Mouse (Mus musculus): Measurements from ENCODE around the gene Kpna3.
A peak's percentile ranks its signal among the peaks of the same experiment; 100 is the strongest.
"Not testable (repeated sequence)": the region's sequence is repeated elsewhere in the genome, so short reads cannot be mapped to it uniquely, and the experiment has no call there.

The Kpna3 gene

GRCm38 (mm10) chr14:61439661-61440559, at the start of gene Kpna3:
Gene Kpna3 (minus strand): TSS chr14:61439874.
- peak; percentile 88 for DNase-seq (ENCODE audit: extremely low read depth, low read depth)

GRCm38 (mm10) chr14:61460365-61460764, 20.7 kb upstream of the Kpna3 start:
- DNase-seq (ENCODE audit: extremely low read depth, low read depth): no peak

- DNase-seq (ENCODE audit: extremely low read depth, low read depth): no peak
Observed at GRCm38 (mm10) chr14:61457468-61457867, 17.8 kb upstream of the Kpna3 start.

GRCm38 (mm10) chr14:61455571-61455970, 15.9 kb upstream of the Kpna3 start:
- DNase-seq (ENCODE audit: extremely low read depth, low read depth): no peak

- DNase-seq (ENCODE audit: extremely low read depth, low read depth): no peak
Observed at GRCm38 (mm10) chr14:61453032-61453431, 13.4 kb upstream of the Kpna3 start.

GRCm38 (mm10) chr14:61452481-61452880, 12.8 kb upstream of the Kpna3 start:
- no peak for DNase-seq (ENCODE audit: extremely low read depth, low read depth)

GRCm38 (mm10) chr14:61447775-61448174, 8.1 kb upstream of the Kpna3 start:
- no peak for DNase-seq (ENCODE audit: extremely low read depth, low read depth)

- DNase-seq (ENCODE audit: extremely low read depth, low read depth): no peak
Observed at GRCm38 (mm10) chr14:61439141-61439660, 473 bp downstream of the Kpna3 start.

GRCm38 (mm10) chr14:61438171-61438945, 1.3 kb downstream of the Kpna3 start:
- no peak for DNase-seq (ENCODE audit: extremely low read depth, low read depth)

GRCm38 (mm10) chr14:61436866-61437265, 2.8 kb downstream of the Kpna3 start:
- no peak for DNase-seq (ENCODE audit: extremely low read depth, low read depth)

- DNase-seq (ENCODE audit: extremely low read depth, low read depth): no peak
Observed at GRCm38 (mm10) chr14:61428126-61428787, 11.4 kb downstream of the Kpna3 start.

GRCm38 (mm10) chr14:61427095-61427494, 12.6 kb downstream of the Kpna3 start:
- not testable (repeated sequence) for DNase-seq (ENCODE audit: extremely low read depth, low read depth)

GRCm38 (mm10) chr14:61425080-61425665, 14.5 kb downstream of the Kpna3 start:
- DNase-seq (ENCODE audit: extremely low read depth, low read depth): peak; percentile 79

GRCm38 (mm10) chr14:61415719-61416118, 24.0 kb downstream of the Kpna3 start:
- no peak for DNase-seq (ENCODE audit: extremely low read depth, low read depth)

GRCm38 (mm10) chr14:61415311-61415710, 24.4 kb downstream of the Kpna3 start:
- no peak for DNase-seq (ENCODE audit: extremely low read depth, low read depth)

GRCm38 (mm10) chr14:61414808-61415207, 24.9 kb downstream of the Kpna3 start:
- DNase-seq (ENCODE audit: extremely low read depth, low read depth): no peak

- no peak for DNase-seq (ENCODE audit: extremely low read depth, low read depth)
Observed at GRCm38 (mm10) chr14:61414199-61414598, 25.5 kb downstream of the Kpna3 start.

- DNase-seq (ENCODE audit: extremely low read depth, low read depth): no peak
Observed at GRCm38 (mm10) chr14:61413686-61414085, 26.0 kb downstream of the Kpna3 start.

GRCm38 (mm10) chr14:61410020-61410419, 29.7 kb downstream of the Kpna3 start:
- DNase-seq (ENCODE audit: extremely low read depth, low read depth): no peak

GRCm38 (mm10) chr14:61407055-61407454, 32.6 kb downstream of the Kpna3 start:
- no peak for DNase-seq (ENCODE audit: extremely low read depth, low read depth)

- peak; percentile 25 for DNase-seq (ENCODE audit: extremely low read depth, low read depth)
Observed at GRCm38 (mm10) chr14:61405761-61406160, 33.9 kb downstream of the Kpna3 start.

All from MEL-GATA-1-ER (cell line).